Mouse (Mus musculus) layer of hippocampus, adult 18-20 months (tissue): ENCODE results near the gene Ipcef1. TPM values are rescaled to one million over a fixed set of nuclear protein-coding genes. Genes with fewer than 3 reads are reported as not detected.

Experiments
- DNase-seq, 2 experiments: peaks; one replicate each; pipeline ENCODE4 v3.0.0; 2022; ENCODE audit warnings: low spot score in 2 of 2
- total RNA-seq, 2 experiments: library from RNA; stranded (reverse); gene quantifications; 2 replicates each; pipeline ENCODE4 v1.2.3; 2021

Gene Ipcef1
- total RNA-seq, 2 experiments from 2014 or later: 26.1 to 26.4 TPM

DNA sequence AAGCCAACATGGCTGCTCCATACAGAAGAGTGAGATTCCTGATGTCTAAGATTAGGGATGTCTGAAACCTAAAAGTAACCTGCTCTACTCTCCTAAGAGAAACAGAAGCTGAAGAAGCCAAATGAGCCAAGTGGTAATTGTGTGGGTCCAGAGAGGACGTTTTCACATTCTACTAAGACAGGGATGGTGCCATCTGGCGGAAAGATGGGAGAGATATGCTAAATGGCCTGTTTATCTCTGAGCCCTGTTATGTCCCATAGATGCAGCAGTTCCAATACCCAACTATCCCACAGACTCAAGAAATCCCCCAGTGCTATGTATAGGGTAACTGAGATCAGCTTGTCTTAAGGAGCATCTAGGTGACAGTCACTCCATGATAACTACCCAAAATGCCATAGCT lies 74.4 kb downstream of the Ipcef1 start:
- DNase-seq: peak in 1 of 2 experiments; percentile 13

DNA sequence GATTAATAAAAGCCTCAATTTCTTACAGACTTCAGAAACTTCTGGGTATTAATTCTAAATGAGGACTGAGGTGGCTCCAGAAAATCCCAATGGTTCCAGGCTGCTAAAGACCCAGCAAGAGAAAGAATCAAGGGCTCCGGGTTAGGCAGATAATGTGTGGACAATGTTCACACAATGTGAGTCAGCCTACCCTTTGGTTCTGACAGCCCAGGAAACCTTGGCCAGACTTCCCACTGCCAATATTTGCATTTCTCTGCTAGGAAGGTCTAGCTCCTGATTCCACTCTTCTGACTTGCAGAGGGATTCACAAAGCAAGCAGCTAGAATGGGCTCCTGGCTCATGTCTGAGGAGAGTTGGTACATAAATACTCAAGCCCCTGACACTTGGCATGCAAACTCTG lies 83.9 kb downstream of the Ipcef1 start:
- no peak for DNase-seq

DNA sequence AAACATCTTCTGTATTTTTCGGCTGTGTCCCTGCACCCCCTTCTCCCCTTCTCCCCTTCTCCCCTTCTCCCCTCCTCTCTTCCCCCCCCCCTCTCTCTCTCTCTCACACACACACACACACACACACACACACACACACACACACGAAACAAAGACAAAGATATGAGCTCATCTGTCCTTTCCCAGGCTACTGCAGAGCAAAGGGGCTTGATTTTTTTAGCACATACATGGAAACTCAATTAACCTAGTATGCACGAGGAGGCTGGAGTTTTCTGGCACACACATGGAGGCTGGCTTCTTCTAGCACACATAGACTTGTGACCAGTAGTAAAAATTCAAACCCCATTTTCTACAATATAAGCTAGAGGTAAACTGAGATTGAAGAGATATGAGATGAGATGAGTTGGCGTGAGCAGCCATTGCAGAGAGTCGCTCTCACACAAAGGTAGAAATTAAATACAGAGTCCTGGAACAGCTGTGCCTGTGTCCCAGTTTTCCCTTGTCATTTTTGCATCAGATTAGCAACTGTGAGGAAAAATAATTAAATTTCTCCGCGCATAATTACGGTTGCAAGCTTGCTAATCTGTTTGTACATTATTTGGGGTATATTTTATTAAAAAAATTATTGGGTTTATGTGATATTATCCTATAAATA lies 84.6 kb downstream of the Ipcef1 start:
- DNase-seq: no peak

DNA sequence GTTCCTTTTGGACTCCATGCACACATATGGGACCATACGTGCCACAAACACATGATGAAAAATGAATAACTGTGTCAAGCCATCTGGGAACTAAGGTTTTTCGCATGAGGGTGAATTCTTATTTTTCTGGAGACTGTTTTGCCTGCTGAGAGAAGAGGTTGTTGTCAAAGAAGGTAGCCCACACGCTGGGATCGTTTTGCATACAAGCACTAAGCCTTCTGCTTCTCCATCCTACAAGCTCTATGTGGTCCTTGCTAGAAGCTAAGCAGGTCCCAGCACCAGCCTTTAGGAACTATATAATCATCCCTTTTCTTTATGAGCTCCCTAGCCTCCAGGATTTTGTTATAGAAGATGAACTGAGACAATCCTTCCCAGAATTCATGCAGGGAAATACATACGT lies 93.5 kb downstream of the Ipcef1 start:
- DNase-seq: no peak

DNA sequence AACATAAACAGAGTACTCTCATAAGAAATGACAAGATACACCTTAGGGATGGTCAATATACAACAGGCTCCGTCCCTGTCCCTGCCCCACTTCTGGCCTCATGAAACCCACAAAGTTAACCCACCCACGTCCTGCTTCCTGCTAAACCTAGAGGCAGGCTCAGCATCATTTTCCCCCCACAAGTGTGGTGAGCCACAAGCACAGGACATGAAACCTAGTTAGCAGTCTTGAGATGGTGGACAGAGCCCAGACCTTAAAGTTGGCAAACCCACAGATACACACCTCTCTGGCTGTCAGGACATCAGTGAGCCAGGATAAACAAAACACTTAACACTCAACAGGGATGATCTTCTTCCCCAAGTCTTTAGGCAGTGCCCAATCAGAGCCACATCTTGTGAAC lies 95.9 kb downstream of the Ipcef1 start:
- DNase-seq: no peak

DNA sequence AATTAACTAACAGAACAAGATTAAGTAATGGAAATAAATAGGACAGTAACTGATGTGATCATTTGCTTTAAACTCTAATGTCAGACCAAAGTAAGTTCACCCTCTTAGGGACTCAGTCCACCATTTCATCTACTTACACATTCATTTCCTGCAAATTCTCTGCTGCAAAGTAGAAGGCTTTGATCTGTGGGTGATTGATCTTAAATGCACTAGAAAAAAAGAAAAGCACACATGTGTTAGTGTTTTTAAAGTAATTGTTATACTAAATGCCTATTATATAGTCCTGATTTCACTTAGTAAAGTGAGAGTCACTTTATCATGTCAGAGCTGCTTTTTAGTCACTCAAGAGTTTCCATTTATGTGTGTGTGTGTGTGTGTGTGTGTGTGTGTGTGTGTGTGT lies 97.7 kb downstream of the Ipcef1 start:
- no peak for DNase-seq

DNA sequence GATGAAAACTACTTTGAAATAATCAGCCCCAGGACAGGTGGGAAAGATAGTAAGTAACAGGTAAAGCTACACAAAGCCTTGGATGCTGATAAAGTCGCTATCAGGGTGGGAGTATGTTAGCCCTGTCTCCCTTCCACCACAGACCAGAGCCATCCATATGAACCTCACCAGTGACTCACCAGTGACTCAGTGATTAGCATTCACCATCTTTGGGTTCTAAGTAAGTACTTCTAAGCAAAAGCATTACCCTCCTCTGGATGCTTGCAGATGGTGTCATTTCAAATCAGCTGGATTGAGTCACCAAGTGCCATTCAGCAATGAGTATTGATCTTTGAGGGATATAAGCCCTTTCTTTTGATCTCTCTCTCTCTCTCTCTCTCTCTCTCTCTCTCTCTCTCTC lies 99.2 kb downstream of the Ipcef1 start:
- no peak for DNase-seq

DNA sequence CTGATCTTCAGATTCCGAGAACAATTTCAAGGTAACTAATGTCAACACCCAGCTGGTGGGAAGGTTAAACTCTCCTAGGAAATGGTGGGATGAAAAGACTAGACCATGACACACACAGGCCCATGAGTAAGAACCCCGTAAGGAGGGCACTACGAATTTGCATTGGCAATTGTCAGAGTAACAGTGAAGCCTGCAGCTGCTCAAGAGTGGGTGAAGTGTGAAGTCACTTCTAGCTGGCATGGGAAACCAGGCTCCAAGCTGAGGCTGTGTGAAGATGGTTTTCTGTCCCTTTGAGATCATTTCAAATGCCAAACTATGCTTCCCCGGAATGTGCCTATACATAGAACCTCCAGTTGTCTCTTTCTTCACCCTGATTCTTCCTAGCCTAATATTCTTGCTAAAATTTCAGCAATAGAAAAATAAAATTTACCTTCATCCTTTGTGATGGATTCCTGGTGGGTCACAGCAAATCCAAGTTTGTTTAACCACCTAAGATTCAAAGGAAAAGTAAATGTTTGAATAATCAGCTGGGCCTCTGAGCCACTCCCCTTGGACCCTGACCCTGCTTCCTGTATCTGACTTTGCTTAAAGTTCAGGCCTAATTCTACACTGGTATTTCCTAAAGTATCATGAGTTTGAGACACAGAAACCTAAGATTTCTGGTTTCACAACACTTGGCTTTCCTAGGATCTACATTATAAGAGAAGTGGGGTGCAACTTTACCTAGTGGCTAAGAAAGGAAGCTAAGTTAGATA lies 115.4 kb downstream of the Ipcef1 start:
- peak; percentile 26 to 61 for DNase-seq

DNA sequence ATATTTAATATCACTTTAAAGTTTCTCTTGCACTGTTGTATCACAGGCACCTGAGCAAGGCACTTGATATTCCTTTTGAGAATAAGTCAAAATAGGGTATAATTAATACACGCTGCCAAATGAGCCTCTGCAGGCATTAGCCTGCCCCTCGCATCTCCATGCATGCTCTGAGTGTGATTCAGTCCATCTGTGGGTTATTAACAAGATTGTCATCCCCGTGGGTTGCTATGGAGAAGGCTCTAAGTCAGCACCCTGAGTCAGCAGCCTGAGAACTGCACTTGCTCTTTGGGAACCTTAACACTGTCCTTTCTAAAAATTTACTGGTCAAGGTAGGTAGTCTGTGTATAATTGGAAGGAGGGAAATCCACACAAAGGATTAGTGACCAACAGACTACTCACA lies 117.5 kb downstream of the Ipcef1 start:
- peak; percentile 28 to 71 for DNase-seq

DNA sequence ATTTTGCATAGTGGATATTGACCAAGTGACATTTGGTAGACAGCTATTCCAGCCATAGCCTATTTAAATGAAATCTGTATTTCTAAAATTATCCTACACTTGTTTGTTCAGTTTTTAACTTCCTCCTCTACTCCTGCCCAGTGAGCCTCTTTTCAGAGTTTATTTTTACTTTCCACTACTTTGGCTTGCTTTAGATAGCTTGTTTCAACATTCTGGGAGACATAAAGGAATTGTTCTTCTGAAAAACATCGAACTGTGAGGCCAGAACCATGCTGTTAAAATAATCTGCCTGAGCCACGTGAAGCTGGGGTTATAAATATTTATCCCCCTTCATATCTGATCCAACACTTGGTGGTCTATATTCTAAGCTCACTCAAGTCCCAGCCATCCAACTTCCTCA lies 121.4 kb downstream of the Ipcef1 start:
- no peak for DNase-seq

DNA sequence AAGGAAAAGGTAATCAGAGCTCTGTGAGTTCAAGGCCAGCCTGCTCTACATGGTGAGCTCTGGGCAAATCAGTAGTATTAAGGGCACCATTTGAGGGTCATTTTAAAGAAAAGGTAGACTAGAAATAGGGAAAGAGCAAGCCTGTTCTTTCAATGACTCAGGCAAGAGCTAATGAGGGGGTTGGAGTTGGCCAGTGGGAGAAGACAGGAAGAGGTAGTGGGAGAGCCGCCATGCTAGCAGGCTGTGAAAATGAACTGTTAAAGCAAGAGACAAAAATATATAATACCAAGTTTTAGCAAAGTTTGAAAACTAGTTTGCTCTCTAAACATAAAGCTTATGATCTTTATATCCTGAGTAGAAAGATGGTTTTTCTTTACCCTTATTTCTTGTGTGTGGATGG lies 121.9 kb downstream of the Ipcef1 start:
- DNase-seq: no peak

DNA sequence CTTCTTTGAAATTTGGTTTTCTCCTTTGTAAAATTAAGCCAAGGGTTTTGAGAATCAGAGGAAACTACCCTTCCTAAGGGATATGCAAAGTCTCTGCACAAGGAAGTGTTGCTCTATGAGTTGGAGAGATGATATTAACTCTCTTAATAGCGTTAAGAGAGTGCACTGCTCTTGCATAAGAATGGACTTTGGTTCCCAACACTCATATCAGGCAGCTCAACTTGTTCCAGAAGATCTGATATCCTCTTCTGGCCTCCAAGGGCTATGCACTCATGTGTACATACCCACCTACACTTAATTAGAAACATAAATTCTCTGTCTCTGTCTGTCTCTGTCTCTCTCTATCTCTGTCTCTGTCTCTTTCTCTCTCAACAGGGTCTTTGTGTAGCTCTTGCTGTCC lies 123.4 kb downstream of the Ipcef1 start:
- DNase-seq: no peak

DNA sequence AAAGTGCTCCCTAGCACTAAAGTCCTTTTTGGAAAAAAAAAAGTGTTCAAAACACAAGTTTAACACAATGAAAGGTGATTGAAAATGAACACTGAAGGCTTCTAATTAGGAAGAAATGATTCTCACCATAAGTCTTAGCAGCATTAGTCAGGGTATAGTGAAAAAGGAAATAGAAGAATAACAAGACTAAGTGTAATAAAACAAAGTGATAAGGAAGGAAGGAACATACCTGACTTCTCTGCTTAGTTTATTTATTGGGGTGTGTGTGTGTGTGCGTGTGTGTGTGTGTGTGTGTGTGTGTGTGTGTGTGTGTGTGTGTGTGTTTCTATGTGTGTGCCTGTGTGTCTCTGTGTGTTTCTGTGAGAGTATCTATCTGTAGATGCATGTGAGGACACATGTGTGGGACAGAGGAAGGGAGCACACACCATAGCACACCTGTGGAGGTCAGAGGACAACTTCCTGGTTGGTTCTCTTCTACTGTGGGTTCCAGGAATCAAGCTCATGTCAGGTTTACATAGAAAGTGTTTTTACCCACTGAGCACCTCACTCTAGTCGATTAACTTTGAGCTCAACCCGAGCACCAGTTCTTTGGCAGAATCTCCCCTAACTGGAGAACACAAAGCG lies 124.6 kb downstream of the Ipcef1 start:
- no peak for DNase-seq

DNA sequence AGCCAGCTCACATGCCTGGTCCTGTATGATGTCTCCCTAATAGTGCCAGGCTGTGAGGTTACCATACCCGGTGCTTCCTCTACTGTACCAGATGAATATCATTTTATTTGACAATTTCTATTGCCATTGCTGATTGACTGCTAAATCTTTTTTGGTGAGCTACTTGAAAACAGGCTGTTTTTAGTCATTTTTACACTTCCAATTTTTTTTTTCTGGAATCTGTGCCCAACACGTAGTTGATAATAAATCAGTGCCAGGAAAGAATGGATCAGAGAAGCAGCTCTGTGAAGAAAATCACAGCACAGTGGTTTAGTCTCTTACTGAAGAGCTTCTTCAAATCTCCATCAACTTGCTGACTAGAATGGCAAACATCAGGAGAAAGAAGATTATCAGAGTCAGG lies 125.6 kb downstream of the Ipcef1 start:
- peak in 1 of 2 experiments; percentile 51 for DNase-seq

DNA sequence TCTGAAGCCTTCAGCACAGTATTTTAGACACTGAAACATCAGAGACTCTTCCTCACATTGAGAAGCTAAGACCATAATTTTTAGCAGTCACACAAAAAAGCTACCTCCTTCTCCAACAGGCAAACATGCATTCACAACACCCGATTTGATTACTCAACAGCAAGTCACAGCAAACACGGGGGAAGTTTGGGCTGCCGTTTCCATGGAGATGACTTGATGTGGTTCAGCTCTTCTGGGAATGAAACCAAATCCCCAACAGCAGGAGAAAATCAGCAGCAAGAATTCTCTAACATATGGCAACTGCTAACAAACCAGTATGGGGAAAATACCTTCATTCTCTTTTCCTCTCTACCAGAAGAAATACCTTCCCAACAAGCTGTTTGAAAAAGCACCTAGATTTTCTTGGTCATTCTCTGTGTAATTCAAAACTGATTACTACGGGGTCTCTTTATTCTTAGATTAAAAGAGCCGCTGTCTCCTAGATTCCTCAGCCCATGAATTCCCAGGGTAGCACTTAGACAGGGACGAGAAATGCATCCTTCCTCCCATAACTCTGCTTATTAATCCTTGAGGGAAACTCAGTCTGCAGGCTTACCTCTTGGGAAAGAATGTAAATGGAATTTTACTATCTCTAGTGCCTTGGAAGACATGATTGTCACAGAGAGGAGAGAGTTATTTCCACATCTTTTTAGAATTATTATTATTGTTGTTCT lies 135.6 kb downstream of the Ipcef1 start:
- peak; percentile 77 to 92 for DNase-seq

DNA sequence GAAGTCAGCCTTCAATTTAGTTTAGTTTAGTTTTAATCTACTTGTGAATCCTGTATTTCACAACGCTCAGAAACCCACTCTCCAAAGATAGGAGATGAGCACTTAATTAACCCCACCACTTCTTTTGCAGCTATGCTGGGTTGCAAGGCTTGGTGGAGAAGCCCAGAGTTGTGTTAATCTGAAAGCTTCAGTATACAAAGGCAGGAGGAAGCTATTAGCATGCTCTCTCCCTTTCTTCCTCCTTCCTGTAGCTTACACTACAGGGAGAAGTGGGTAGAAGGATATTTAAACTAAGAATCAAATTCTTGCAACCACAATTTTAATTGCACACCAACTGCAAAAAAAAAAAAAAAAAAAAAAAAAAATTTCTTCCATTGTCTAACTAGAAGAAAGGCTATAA lies 136.3 kb downstream of the Ipcef1 start:
- no peak for DNase-seq

DNA sequence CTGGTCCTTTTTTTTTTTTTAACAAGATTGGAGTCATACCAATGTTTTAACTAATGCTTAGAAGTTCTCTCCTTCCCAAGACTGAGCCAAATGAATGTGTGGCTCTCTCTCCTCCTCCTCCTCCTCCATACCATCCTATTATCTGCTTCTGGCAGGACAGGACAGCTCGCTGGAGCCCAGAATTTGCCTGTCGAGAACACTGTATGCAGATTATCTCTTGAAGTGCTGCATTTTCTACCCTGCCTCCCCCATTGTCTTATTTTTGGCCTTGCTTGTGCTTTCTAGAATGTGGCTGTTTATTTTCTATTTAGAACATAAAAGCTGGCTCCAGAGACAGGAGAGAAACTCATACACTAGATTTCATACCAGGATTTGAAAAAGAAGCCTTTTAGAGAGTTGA lies 142.5 kb downstream of the Ipcef1 start:
- peak in 1 of 2 experiments; percentile 35 for DNase-seq

DNA sequence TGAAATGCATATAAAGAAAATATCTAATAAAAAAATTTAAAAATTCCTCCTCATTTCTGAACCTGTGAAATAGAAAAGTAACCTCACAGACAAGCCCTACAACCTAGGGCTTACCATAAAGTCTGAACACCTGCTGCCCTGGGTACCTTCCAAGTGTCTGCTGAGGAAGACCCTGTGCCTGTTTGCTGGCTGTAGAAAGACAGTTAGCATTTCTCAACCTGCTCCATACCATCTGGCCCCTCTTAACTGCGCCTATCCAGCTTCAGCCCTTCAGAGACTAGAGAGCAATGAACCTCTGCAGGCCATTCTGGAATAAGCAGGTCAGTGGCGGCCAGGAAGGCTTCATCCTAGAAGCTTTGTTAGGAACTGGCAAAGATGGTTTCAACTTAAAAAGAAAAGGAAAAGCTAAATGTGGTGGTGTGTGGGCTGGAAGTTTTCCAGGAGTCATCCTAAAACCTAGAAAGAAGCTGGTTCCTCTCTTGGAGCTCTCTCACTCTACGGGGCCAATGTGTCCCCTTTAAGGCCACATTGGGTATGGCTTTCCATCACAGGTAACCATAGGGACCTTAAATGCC lies 150.4 kb downstream of the Ipcef1 start:
- DNase-seq: no peak

DNA sequence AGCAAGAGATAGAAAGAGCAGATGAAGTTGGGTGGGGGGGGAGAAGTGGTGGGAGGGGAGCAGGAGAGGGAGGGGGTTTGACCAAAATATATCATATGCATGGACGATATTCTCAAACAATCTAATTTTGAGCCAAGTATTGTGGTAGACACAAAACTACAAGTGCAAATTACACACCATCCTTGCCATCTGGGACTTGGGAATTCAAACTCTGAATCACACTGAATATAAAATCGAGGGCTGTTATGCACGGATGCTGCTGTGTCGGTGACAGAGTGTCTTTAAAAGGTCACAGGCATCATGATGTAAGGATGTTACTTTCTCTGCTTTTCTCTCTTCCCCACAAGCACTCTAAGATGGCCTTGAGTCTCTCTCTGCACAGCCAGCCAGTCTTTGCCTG lies 152.2 kb downstream of the Ipcef1 start:
- DNase-seq: peak in 1 of 2 experiments; percentile 34

DNA sequence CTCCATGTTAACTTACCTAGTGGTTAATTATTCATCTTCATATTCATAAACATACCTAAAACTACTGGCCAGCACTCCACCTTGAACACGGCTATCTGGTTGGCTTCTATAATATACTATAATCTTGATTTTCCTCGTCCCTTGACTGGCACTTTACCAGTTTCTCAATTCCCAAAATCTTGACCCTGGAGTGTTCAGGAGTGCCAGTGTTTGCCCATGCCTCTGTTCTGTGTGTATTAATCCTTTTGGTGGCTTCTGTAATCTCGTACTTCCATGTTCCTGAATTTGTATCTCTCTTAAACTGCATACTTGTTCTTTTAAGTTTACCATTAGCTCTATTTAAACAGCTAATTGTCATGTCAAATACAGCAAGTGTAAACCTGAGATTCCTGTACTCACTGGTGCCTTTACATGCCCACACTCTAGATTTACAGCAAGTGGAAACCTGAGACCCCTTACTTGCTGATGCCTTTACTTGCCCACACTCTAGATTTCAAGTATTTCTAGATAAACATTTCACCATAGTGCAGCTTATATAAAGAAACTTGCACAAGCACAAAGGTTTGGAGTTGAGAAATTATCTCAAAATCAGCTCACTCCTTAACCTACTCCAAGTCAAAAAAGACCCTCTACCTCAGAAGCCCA lies 155.5 kb downstream of the Ipcef1 start:
- no peak for DNase-seq

DNA sequence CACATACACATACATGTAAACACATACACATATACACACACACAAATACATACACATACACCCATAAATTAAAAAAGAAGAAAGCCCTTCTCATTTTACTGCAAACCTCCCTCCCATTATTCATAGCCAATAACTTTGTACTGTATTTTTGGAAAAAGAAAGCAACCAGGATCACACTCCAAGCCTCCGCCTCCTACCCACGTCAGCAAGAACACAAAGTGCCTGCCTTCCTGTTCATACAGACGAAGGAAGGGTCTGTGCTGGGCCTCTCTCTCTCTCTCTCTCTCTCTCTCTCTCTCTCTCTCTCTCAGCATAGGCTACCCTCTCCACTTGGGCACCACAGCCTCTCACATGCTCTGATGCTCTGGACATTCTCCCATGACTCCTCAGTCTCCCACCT lies 156.5 kb downstream of the Ipcef1 start:
- DNase-seq: peak in 1 of 2 experiments; percentile 40
